Mouse (Mus musculus) right cerebral cortex, adult 18-20 months (tissue): ENCODE data around the gene Ccr2.
"Not testable (repeated sequence)": the region's sequence is repeated elsewhere in the genome, so short reads cannot be mapped to it uniquely, and the experiment has no call there.

Experiments used
- DNase-seq: peaks from one replicate; pipeline ENCODE4 v3.0.0; 2022; ENCODE audit warnings: mixed read lengths

The Ccr2 gene

GRCm38 (mm10) chr9:124121387-124122184 lies 19.8 kb downstream of the Ccr2 start, which contains the start of gene Ccr5:
TSS of gene Ccr5 (plus strand) at chr9:124121543.
- DNase-seq: no peak

- DNase-seq: no peak
Observed at GRCm38 (mm10) chr9:124125576-124125975, 23.8 kb downstream of the Ccr2 start.

- no peak for DNase-seq
Observed at GRCm38 (mm10) chr9:124126373-124126772, 24.6 kb downstream of the Ccr2 start.

- no peak for DNase-seq
Observed at GRCm38 (mm10) chr9:124127412-124127811, 25.7 kb downstream of the Ccr2 start.

GRCm38 (mm10) chr9:124128379-124128778 lies 26.6 kb downstream of the Ccr2 start:
- peak; percentile 53 for DNase-seq

- DNase-seq: not testable (repeated sequence)
Observed at GRCm38 (mm10) chr9:124132899-124133298, 31.1 kb downstream of the Ccr2 start.

GRCm38 (mm10) chr9:124134919-124135318 lies 33.2 kb downstream of the Ccr2 start:
- DNase-seq: not testable (repeated sequence)

GRCm38 (mm10) chr9:124137619-124138018 lies 35.9 kb downstream of the Ccr2 start:
- no peak for DNase-seq

GRCm38 (mm10) chr9:124138055-124138775 lies 36.5 kb downstream of the Ccr2 start:
- DNase-seq: no peak

- DNase-seq: no peak
Observed at GRCm38 (mm10) chr9:124143678-124144077, 41.9 kb downstream of the Ccr2 start.

- no peak for DNase-seq
Observed at GRCm38 (mm10) chr9:124146307-124146706, 44.6 kb downstream of the Ccr2 start.
